Mouse (Mus musculus) adrenal gland, adult (tissue): ENCODE measurements at regions not wholly inside any gene's neighbourhood (a gene's known extent, or its start where the extent isn't known, plus 50 kb on each side); places are given as distances from the start of the nearest gene placed in this dataset.
A peak's percentile ranks its signal among the peaks of the same experiment; 100 is the strongest.
"Not testable (repeated sequence)": the region's sequence is repeated elsewhere in the genome, so short reads cannot be mapped to it uniquely, and the experiment has no call there.

Source experiments
- DNase-seq, 2 experiments: peaks; one replicate each; pipeline ENCODE4 v3.0.0; 2022 to 2023; ENCODE audit warnings: low spot score in 1 of 2; ENCODE audit not compliant: inconsistent age in 2 of 2

GRCm38 (mm10) chr2:92664939-92665338, 65.4 kb downstream of the Chst1 start:
- no peak for DNase-seq

- peak; percentile 57 to 88 for DNase-seq
These were observed 67.7 kb downstream of the Chst1 start for GRCm38 (mm10) chr2:92667192-92667591.

GRCm38 (mm10) chr2:92667756-92668155, 68.2 kb downstream of the Chst1 start:
- DNase-seq, result peak in 1 of 2 experiments; percentile 74

DNA sequence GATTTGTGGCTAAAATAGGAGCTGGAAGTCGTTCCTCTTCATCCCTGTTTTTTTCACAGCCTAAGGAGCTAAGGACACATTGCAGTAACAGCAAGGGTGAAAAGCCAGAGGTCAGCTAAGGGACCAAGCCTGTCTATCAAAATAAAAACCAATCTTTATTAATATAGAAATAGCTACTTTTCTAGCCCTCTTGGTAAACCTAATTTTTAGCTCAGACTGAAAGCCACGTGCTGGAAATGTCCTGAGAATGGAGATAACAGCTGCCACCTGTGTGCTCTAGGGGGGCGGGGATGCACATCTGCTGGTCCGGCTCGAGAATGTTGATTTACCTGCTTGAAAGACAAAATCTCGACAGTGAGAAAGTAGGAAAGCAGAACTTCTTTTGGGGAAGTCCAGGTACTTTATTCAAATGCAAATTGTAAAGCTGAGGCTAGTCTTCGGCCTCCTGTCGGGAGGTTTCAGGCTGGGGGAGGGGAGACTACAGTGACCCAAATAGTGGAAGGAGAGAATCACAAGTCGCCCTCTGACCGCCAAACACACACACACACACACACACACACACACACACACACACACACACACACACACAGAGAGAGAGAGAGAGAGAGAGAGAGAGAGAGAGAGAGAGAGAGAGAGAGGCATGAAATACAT, 70.0 kb downstream of the Chst1 start:
- not testable (repeated sequence) for DNase-seq

- peak; percentile 48 to 86 for DNase-seq
These were observed 72.1 kb downstream of the Chst1 start for GRCm38 (mm10) chr2:92671586-92671985.

GRCm38 (mm10) chr2:92672106-92672505, 72.6 kb downstream of the Chst1 start:
- DNase-seq, result no peak

DNA sequence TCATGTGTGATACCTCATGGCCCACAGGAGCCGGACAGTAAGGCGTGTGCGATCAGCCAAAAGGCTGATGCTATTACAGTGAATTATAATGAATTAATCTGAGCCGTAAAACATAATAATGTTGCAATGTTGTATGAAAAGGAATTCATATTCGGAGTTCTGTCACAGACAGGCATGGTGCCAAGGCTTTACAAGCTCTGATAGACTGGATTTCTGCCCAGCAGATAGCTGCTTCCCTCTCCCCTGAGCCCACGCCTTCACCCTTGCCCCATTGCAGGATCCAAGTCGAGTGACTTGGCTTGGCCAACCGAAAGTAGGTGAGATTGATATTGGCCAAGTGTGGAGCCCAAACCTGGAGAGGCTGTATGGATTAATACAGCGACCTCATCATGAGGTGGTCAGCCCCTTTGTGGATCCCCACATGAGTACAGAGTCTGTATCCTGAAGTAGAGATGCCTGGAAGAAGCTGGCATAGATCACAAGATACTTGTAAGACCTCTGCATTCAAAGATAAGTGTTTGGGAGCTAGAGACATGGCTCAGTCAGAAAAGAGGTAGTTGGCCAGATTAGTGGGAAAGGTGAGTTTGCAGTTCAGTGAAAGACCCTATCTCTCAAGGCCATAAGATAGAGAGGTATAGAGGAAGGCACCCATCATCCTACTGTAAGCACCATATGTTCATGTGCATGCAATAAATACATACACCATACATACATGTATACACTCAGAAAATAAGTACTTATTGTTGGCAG, 73.7 kb downstream of the Chst1 start:
- peak in 1 of 2 experiments; percentile 48 for DNase-seq

DNA sequence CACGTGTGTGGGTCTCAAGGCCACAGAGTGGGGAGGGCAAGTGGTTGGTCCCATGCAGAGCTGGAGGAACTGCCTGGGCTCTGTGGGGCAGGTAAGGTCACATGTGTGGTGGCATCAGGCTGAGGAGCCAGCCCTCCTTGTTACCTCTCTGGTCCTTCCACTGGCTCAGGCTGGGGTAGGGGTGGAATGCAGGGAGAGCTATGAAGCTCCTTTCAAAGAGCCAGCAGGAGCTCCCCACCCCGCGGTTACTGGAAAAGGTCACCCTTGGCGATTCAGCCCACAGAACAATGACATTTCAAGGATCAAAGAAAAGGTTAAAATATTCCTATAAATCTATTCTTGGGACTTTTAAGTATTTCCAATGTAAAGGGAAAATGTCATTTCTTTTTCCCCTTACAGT, 74.4 kb downstream of the Chst1 start:
- peak; percentile 16 to 54 for DNase-seq

GRCm38 (mm10) chr2:92675247-92675646, 75.7 kb downstream of the Chst1 start:
- DNase-seq, result no peak

DNA sequence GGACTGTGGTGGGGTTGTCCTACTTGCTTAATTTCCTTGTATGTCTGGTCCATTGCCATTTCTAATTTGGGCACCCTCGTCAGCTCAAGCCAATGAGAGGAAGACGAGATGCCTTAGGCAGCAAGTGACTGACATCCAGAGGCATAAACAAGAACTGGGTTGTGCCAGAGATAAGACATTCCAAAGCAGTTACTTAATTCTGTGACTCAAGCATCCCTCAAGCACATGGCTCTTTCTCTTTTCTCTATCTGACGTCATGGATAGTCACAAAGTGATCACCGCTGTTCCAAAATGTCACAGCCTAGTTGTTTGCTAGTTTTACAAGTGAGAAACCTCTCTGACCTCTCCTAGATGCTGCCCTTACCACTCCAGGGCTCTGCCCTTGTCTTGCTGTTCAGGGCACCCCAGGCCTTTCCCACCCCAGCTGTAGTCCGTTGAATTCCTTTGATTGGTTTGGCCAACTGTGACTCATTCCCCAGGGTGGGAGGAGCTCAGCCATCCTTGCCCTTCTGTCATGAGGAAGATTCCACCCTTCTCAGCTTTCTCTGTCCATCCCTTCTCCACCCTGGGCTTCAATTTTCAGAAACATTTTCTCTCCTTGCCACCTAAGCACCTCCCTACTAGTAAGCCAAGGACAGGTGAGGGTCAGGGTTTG, 78.9 kb downstream of the Chst1 start:
- peak; percentile 11 to 67 for DNase-seq

DNA sequence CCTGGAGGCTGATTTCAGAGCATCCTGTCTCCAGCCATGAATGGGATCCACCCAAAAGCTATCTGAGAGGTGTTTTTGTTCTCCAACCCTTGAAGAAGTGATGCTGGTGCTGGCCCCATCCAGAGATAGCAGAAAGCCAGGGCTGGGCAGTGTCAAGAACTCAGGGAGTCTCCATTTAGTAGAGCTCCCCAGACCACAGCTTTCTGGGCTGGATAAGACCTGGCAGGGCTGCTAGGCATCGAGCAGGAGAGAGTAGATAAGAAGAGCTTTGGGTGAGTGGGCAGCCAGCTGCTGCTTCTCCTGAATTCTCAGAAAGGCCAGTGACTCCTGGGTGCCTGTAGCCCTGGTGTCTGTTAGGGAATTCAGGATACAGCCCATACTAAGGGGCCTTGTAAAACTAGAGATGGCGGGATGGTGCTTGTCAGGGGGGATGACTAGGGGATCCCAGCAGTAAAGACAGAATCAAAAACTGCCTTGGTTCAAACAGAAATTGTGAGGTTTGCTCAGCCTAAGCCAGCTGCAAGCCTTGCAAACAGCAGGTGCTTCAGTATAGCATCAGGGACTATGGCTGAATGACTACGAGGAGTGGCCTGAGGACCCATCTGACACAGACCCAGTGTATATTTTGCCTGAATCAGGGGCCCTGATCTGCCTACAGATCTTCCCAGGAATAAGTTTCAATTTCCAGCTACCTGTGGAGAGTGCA, 79.6 kb downstream of the Chst1 start:
- DNase-seq, result no peak

- no peak for DNase-seq
These were observed 82.7 kb downstream of the Chst1 start for GRCm38 (mm10) chr2:92682256-92682655.

GRCm38 (mm10) chr2:92687702-92688101, 88.2 kb downstream of the Chst1 start:
- no peak for DNase-seq

DNA sequence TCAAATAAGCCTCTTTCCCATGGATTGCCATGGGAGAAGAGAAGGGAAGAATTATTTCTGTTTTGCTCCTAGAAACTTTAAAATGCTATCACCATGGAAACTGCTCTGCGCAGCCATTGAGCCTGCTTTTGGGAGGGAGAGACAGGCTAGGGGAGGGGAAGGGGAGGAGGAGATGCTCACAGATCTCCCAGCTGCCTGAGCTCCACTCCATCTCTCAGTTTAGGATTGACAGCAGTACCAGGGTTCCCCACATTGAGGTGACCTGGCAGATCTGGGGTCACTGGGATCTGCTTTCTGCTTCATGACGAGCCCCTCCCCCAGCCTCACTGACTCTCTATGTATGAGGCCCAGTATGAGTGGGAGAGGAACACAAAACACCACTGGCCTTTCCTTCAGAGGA, 89.7 kb downstream of the Chst1 start:
- no peak for DNase-seq

DNA sequence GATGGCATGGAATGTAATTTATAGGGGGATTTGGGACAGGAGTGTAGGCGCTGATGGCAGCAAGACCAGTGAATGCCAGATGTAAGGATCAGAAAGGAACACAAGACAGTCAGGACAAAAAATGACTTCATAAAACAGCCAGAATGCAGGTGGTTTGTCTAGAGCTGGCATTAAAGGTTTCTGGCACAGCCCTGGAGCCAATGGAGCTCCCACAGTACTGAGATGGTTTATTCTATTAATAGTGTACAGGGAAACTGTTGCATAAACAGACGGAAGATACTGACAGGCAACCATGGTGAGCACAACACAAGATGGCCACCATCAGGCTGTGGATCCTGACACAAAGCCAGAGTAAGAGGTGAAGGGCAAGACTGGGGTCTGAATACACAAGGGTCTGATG, 90.8 kb downstream of the Chst1 start:
- no peak for DNase-seq

DNA sequence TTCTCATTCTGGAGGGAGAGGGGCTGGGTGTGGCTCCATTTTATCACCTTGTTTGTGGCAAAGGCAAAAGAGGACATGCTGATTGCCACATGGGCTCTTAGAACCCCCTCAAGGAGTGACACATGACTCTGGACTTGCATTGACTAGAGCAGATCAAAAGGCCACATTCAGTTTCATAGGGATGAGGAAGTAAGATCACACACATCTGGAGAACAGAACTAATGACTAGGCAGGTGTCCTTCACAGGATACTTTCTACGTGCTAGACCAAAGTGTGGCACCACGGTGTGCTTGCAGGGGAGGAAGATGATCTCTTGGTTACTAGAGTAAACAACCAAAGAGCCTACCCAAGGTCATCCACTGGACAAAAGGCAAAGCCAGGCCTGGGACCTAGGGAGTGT, 91.9 kb downstream of the Chst1 start:
- no peak for DNase-seq

GRCm38 (mm10) chr2:92692623-92693022, 93.1 kb downstream of the Chst1 start:
- DNase-seq, result peak in 1 of 2 experiments; percentile 57

DNA sequence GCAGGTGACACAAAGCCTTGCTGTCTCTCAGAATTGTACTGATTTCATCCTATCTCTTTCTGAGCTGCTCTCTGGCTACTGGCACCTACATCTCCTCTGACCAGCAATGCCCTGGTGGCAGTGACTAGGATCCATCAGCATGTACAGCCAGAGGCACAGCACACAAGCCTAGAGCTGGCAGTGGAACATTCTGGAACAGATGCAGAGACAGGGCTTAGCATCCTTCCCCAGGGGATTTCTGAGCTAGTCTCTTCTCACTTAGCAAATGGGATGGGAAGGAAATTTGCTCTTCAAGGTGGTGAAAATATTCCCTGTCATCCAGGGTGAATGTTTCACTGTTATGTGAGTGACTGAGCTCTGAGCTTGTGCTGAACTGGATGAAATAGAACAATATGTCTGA, 93.5 kb downstream of the Chst1 start:
- DNase-seq, result no peak

GRCm38 (mm10) chr2:92694797-92695196, 95.3 kb downstream of the Chst1 start:
- DNase-seq, result no peak

DNA sequence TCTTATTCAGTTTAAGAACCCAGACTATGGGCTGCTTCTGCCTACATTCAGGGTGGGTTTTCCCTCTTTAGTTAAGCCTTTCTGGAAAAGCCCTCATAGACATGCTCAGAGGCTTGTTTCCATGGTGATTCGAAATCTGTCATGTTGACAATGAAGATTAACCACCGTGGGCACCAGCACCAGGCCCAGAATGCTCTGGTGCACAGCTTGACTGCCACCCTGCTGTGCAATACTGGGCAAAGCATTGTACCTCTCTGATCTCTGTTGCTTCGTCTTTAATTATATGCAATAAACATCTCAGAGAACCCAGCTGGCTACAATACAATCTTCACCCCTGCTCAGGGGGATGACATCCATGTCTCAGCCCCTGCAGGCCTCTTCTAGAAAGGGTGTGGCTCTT, 96.4 kb downstream of the Chst1 start:
- DNase-seq, result no peak

- DNase-seq, result no peak
These were observed 98.2 kb downstream of the Chst1 start for GRCm38 (mm10) chr2:92697721-92698120.

GRCm38 (mm10) chr2:92699360-92699759, 99.9 kb downstream of the Chst1 start:
- no peak for DNase-seq
